Mouse (Mus musculus): ENCODE data around the gene Gsn. TPM values are rescaled to one million over a fixed set of nuclear protein-coding genes. Genes with fewer than 3 reads are reported as not detected.

The Gsn gene
- total RNA-seq, 2 experiments from 2014 or later, result 405 to 505 TPM

- DNase-seq, result no peak
Measured at GRCm38 (mm10) chr2:35253751-35254150, 2.4 kb upstream of the Gsn start.

DNA sequence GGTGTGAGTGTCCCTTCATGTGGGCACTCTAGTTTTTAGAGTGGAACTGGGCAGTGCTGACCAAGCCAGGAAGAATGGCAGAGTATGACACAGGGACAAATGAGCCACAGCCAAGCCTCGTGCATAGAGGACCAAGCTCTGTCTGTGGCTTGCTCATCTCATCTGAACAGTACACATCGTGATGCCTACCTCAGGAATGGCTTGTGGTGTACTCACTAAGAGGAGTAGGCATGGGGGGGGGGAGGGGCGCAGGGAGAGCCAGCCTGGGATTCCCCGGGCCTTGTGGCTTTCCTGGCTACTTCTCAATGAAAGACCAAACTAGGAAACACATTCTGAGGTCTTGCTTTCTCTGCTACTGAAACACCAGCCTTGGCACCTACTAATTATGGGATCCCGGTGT, 1.2 kb upstream of the Gsn start:
- no peak for DNase-seq

DNA sequence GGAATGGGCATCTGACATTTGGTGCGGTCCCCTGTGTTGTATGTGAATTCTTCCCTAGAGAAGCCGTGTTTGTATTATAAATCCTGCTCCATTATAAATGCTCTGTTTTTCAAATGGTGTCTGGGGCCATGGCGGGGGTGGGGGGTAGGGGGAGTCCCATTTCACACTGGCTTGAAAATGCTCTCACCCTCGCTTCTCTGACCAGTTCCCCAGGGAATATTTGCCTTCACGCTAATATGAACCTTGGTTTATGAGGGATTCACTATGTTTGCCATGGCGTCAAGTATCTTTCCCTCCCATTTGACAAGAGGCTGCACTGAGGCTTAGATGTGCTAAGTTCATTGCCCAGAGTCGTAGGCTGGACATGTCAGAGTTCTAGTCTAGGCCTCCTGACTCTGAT, 718 bp upstream of the Gsn start:
- DNase-seq, result no peak

DNA sequence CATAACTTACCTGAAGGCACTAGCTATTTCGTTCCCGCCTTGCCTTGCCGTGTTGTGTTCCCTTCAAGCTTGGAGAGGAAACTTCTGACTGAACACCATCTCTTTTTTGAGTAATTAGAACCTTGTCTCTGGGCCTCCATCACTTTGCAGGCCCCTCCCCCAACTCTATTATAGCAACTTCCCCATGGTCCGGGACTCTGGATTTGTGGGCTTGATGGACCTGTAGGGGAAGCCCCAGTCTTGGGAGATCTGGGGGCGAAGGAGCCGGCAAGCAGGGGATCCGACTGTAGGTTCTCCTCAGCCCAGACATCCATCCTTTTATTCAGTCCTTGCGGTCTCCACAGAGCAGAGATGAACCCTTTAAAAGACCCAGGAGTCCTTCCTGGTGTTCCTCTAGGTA, 752 bp downstream of the Gsn start:
- no peak for DNase-seq

GRCm38 (mm10) chr2:35257886-35258285, 1.7 kb downstream of the Gsn start:
- no peak for DNase-seq

- DNase-seq, result no peak
Measured at GRCm38 (mm10) chr2:35258590-35258989, 2.4 kb downstream of the Gsn start.

DNA sequence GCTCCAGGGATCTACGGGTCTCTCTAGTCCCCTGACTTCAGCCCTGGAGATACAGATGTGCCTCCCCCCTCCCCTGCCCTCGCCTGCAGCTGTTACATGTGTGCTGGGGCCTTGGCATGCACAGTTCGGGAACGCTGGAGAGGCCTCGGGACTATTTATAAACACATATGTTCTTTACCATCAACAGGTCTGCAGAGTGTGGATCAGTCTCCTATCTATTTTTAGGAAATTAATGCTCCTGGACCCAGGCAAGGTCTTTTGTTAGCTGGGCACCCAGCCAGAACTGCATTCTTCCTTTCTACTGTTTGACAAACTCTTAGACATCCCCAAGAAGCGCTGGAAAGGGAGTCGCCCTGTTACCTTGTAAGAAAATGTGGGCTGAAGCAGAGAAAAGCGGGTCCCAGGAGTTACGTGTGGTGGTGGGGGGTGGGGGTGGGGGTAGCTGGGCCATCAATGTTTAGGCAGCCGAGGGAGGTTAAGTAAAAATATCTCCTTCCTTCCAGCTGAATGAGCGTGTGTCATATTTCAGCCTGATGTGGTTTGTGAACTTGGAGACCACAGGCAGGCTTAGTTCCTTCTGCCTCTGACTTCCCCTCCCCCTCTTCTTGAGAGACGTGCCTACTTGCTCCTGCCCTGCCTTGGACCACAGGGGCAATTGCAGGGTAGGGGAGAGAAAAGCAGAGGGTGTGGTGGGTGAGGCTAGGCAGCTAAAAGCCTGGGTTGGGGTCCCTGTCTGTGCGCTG, 3.3 kb downstream of the Gsn start:
- DNase-seq, result peak; percentile 65 to 66

DNA sequence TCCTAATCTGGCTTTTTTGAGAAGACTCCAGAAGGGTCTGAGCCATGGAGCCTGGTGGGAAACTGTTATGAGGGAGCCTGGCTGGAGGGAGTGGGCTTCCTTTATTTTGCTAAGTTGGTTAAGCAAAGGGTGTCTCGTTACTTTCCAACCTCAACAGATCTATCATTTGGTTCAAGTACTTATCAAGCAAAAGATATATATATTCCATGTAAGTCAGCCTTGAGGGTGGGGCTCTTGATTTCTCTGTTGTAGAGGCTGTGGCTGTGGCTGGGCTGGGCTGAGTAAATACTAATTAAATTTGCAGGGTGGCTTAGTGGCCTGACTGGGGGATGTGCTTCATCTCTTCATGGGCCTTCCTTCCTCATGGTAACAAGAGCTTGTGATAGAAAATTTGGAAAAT, 4.1 kb downstream of the Gsn start:
- DNase-seq, result no peak

DNA sequence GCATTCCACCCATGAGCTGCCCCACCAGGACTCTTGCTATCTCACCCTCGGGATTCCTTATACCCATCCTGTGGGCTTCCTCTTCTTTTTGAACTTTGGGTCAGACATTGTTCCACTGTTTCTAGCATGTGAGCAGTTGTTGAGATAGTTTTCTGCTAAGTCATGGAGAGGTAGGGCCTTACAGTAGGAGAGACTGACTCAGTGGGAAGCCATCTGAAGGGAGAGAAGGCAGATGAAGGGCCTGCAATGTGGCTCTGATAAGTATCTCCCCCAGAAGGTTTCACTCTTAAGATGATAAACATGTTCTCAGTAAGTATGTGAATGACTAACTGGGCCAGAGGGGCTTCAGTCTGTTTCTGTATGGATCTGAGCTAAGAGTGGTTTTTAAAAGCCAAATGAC, 7.9 kb downstream of the Gsn start:
- DNase-seq, result no peak

- peak; percentile 30 to 59 for DNase-seq
Measured at GRCm38 (mm10) chr2:35265296-35265695, 9.1 kb downstream of the Gsn start.

DNA sequence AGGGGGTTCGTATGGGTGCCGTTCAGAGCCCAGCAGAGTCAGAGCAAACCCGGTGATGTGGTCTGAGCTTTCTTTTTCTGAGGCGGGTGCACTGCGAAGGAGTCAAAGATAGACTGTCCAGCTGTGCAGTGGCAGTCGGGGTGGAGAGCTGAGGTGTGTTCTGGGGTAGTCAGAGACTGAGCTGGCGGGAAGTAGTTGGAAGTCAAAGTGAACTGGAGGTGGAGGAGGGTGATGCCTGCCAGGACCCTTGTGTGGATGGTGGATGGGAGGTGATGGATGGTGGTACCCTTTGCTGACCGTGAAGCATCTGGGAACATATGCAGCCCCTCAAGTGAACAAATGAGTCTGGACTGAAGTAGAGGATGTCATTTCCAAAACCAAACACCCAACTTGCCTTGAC, 9.6 kb downstream of the Gsn start:
- DNase-seq, result no peak

DNA sequence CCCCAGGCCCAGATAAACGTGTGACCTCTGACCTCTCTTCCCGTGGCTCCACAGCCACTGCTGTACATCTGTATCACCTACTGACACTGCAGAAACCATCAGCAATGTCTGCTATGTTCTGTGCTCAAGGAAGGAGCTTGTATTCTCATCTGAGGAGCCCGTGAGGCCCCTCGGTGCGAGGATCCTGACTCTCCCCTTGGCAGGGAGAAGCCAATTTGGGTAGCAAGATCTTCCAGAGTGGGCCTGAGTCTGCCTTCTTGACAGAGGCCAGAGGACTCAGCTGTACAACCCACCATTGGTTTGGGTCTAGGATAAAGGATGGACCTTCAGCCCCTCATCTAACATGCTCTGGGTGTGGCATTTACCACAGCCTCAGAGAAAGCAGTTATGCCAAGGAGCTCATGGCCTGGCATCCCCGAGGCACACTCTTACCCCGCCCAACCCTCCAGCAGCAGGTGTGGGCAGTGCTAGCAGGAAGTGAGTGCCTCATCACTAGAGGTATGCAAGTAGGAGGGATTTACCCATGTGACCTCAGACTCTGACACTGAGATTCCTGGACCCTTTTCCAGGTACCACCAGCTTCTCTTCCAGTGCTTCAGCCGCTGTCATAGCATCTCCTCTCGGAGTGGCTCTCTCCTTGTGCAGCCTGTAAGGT, 10.2 kb downstream of the Gsn start:
- DNase-seq, result no peak

DNA sequence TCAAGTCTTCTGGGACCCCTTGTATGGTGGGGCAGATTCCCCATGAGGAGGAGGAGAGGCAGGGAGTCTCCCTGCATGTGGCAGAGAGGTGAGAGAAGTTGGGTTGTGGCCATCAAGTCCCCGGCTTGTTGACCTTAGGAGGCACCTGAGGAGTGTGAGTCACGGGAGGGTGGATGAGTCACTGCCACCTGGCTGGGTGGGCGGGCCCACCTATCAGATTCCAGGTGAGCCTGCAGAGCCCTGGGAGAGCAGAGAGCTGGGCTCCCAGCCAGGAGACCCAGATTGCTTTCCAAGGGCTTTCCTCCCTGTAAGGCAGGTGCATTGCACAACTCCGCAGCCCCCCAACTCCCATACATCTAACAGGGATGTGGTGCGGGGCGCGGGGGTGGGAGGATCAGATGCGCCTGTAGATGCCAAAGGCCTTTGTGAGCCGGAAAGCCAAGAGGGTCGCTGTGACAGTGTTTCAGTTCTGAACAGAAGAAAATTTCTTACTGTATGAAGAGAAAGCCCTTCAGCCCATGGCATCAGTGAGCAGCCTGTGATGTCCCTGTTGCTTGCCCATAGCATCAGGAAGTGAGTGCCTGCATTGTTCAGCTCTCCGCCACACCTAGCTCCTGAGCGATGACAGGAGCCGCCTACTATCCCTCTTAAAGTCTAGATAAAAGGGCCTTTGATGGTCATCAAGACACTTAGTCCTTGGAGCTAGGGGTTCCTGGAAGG, 11.1 kb downstream of the Gsn start:
- no peak for DNase-seq

- no peak for DNase-seq
Measured at GRCm38 (mm10) chr2:35267876-35268566, 11.8 kb downstream of the Gsn start.

- peak; percentile 20 to 57 for DNase-seq
Measured at GRCm38 (mm10) chr2:35269136-35269535, 13.0 kb downstream of the Gsn start.

GRCm38 (mm10) chr2:35269716-35270260, 13.6 kb downstream of the Gsn start:
- no peak for DNase-seq

DNA sequence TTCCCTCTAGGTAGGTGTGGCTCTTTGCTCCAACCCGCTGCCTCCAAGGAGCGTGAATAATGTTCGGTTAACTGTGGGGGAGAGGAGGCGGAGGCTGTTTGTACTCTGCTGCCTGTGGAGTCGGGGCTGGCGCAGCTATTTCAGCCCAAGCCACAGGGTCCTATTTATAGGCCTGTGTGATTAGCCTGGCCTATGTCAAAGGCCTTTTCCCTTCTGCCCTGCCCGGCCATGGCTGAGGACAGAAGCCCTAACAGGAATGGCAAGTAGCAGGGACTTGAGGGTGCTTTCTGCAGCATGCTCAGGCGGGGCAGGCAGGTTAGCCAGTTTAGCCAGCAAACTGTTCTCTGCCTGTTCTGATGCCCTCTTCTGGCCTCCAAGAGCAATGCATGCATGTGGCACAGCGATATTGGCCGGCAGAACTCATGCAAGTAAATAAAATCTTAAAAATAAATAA, 14.4 kb downstream of the Gsn start:
- DNase-seq, result peak; percentile 58 to 70

- DNase-seq, result peak; percentile 58 to 68
Measured at GRCm38 (mm10) chr2:35271817-35272216, 15.6 kb downstream of the Gsn start.

DNA sequence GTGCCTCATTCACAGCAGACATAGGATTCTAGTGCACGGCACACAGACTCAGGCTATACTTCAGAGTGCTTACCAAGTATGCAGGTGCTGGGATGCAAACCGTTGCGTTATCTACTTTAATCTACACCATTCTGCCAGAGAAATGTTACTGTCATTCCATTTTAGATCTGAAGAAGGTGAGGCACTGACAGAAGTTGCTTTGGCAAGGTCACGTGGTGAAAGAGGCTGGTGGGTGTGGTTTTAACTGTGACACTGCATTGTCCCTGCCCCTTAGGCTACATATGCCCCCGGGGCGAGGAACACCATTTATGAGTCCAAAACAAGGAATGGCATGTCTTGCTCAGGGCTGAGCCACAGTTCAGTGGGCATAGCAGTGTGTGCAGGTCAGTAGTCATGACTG, 16.7 kb downstream of the Gsn start:
- no peak for DNase-seq

DNA sequence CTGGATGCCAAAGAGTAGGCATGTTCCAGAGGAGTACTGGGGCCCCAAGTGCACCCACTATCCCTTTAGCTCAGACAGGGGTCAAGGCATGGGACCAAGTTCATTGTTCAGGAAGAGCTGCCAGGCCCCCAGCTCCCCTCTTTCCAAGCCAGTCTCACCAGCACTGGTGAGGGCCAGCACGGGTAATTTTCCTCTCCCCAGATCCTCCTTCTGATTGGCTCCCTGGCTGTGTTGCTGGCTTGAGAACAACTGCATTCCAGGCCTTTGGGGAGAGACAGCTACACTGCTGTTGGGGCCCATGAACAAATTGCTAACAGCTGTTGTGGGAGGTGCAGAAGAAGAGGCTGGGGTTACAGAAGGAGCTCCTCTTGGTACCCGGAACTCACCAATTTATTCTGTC, 17.4 kb downstream of the Gsn start:
- peak; percentile 30 to 58 for DNase-seq

- DNase-seq, result peak in 1 of 2 experiments; percentile 55
Measured at GRCm38 (mm10) chr2:35277686-35278085, 21.5 kb downstream of the Gsn start.
